Mouse (Mus musculus) frontal cortex, postnatal 25 days (tissue): ENCODE results near the gene Zfp61.

Experiments used
- DNase-seq, 2 experiments: peaks; one replicate each; pipeline ENCODE4 v3.0.0; 2022; ENCODE audit warnings: low spot score in 2 of 2

Gene Zfp61

DNA sequence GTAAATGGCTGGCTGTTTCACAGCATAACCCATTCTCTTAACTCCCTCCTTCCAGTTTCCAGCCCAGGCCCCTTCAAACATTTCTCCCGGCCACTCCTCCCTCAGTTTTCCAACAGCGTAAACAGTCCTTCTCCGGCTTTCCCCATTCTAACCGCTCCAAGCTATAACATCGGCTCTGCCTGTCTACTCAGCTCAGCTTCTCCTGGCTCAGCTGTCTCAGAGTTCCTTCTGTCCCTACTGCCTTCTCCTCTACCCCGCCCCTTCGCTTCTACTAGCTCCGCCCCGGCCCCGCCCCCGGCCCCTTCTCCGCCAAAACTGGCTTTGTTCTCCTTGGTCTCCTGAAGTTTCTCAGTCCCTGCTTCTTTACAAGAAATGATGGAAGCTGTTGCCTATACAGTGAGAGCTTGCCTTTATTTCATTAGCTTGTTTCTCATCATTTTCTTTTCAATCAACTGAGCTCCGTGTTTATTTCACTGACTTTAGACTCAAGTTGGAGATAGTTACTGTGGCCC is at the start of gene Zfp61:
Gene Zfp61, minus strand, starts transcription at position 462 of the 512 bp plus-strand sequence.
- DNase-seq, result no peak

DNA sequence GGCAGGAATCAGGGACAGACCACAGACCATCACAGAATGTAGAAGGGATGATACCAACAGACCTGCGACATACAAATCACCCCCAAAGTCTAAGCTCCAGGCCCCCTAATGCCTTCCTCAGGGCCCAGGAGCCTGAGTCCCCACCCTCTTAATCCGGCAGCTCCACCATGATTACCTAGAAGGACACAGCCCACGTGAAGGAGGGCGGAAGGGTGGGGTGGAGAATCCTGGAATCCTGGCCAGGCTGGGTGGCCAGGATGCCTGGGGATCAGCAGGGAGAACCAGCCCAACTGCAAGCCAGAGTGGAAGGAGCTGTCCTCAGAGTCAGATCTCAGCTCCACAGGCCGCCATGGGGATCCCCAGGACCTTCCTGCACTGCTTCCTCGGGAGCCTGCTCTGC is 47.9 kb upstream of the Zfp61 start, which contains the start of gene Lypd5:
Gene Lypd5, plus strand, starts transcription at position 301 of the 400 bp plus-strand sequence.
- no peak for DNase-seq

DNA sequence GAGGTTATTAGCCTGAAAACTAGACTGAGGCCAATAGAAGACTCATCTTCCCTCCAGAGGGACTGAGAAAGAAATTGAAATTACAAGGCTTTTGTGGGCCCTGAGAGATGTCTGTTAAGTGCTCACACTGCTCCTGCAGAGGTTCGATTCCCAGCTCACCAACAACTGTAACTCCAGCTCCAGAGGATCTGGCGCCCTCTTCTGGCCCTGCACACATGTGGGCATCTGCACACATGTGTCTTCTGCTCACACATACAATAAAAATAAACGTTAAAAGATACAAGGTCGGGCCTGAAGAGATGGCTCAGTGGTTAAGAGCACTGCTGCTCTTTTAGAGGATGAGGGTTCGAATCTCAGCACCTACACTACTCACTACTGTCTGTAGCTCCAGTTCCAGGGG is 45.4 kb upstream of the Zfp61 start:
- DNase-seq, result no peak

DNA sequence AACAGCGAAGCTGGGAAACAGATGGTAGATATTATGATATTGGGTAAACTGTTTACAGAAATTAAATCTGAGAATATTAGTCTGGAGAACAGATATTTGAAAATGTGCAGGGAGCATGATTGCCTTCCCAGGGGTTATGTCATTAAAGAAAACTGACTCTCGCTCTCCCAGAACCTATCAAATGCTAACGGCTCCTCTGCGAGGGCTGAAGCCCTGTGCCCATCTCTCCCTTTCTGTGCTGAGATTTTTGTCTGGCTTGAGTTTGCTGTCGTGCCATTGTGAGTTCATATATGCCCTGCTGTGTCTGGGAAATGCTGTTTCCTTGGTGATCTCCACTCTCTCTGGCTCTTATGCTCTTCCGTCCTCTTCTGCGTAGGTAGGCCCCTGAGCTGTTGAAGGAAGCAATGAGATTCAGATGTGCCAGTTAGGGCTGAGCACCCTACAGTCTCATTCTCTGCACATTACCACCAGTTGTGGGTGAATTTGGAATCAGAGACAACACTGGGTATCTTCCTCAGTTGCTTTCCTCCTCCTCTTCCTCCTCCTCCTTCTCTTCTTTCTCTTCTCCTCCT is 42.8 kb upstream of the Zfp61 start:
- DNase-seq, result no peak

DNA sequence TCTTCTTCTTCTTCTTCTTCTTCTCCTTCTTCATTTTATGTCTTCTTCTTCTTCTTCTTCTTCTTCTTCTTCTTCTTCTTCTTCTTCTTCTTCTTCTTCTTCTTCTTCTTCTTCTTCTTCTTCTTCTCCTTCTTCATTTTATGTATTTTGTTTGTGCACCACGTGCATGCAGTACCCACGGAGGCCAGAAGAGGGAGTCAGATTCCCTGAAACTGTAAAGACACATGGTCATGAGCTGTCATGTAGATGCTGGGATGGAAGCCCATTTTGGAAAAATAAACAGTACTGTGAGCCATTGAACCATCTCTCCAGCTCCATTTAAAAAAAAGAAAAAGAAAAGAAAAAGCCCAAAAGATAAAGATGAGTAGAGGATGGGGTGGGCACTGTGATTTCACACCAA is 37.2 kb upstream of the Zfp61 start:
- no peak for DNase-seq

DNA sequence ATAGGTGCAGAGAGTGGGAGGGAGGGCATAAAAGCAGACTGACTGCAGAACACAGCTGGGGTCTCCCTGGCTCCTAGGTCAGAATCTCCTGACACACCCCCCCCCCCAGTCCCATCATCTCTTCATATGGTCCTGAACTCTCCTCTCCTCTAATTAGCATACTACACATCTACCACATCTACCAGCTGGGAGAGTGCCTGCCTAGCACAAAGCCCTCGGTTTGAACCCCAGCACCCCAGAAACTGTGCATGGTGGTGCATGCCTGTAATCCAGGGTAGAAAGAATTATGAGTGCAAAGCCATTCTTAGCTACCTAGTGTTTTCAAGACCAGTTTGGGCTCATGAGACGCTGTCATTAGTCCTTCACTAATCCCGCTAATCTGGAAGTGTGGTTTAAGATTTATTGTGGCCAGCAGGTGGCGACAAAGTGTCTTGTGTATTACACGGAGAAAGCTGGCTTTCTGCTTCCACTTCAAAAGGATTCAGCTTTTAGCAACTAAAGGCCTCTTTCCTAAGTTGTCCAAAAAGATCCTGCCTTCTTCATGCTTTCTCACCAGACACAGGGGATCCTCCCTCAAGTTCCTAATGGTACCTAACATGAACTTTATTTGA is 34.8 kb upstream of the Zfp61 start:
- DNase-seq, result peak; percentile 65 to 76

DNA sequence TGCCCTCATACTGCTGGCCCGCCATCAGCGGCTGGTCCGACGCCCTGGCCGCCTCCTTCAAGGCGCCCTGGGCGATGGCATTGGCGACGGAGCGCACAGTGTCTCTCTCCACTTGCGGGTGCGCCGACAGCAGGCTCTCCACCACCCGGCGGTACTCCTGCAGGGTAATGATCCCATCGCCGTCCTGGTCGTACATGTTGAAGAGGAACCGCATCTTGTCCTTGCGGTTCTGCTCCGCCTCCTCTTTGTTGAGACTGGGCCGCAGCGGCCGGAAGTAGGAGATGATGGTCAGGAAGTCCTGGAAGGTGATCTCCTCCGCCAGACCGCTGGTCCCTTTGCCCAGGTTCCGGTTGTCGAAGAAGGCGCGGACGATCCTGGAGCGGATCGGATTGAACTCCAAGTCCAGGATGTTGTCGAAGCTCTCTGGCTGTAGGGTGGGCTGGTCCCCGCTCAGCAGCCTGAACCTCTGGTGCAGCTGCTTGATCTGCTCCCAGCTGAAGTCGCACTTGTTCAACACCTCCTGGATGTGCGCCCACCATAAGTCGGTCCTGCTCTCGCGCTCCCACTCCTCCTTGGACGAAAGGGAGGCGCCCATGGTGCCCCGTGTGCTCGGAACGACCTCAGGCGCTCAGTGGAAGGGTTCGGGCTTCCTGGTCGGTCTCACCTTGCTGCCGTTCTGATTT is 32.4 kb upstream of the Zfp61 start, which contains the start of gene Tescl:
Gene Tescl, minus strand, starts transcription at position 633 of the 683 bp plus-strand sequence.
- no peak for DNase-seq

DNA sequence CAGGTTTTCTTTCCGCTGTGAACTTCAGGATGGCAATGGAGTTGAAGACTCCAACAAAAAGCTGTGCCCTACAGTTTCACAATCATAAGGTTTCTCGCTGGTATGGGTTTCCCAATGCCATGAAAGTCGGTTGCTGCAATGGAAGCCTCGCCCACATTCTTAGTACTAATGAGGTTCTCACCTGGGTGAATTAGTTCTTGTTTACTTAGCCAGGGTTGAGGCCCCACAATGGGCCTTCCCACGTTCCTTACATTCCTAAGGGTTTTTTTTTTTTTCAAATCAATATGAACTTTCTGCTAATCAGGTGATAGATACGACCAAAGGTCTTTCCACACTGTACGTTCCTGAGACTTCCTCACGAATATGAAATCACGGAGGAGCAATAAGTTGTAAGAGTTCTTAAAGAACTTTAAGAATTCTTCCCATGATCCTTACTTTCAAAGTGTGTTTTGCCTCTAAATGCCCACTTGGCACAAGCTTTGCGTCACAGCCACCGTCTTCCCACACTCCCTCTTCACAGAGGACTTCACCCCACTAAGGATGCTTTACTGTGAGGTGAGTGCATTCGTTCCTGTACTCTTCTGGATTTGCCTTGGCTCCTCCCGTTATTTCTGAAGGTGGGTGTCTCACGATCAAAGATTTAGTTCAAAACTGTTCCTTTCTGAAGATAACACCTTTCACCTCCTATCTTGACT is 26.4 kb upstream of the Zfp61 start:
- no peak for DNase-seq

DNA sequence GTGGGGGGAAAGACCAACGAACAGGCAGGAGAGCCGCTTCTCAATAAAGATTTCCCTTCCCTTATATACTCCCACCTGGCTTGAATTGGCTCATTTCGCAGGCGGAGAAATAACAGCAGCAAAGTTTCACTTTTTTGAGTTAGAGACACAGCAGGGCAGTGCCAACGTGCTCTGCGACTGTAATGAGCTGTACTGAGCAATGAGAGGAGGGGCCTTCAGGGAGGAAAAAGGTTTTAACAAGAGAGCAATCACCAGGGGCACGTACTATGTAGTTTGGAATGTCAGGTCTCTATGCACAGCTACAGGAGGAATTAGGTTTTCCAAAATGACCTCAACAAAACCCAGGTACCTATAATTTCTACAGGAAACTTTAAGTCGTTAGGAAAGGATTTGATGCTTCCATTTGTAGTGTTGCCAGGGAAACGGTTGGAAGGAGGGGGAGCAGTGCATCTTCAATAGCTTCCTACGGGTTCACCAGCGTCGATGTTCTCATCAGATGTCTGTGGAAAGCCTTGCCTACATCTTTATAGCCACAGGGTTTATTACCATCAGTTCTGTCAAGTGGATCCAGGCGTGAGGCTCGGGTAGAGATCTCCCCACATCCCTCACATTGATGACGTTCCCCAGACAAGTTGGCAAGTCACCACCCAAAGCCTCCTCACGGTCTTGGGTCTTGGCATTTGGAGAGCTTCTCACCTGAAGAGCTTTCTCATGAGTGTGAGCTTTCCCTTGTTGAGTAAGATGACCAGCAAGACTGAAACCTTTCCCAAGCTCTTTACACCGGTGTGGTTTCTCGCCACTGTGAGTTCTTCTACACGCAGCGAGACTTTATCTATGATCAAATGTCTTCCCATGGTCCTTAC is 25.5 kb upstream of the Zfp61 start:
- DNase-seq, result no peak

DNA sequence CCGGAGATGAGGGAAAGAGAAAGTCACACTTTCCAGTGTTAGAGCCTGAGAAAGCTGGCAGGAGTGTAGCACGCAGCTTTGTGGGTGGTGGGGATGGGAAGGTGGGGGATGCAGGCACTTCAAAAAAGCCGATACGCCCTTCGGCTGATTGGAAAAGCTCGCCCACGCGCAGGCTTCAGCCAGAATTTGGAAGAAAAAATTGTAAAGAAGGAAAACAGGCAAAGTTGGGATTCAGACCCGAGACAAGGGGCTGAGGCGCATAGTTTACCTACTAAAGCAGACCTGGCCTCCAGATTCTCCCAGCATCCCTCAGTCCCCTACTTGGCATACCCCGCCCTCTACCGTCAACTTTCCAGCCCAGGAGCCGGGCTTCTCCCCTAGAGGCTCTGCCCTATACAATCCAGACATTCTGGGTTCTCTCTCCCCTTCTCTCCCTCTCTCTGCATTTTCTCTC is 24.7 kb upstream of the Zfp61 start:
- DNase-seq, result peak; percentile 45 to 54

DNA sequence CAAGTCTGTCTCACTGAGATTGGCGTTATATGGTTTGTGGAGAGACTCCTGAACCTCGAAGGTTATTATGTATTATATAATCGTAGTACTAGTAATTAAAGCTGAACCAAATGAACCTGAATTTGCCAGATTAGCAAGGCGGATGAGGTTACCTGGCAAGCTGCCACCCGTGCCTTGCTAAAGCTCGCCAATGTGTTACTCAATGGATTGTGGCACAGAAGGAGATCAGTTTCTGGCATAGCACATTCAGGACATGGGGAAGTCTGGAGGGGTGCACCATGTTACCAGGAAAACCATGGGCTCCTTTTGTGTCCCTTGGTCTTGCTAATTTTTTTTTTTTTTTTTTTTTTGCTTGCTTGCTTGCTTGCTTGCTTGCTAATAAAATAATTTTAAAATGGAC is 24.2 kb upstream of the Zfp61 start:
- no peak for DNase-seq

DNA sequence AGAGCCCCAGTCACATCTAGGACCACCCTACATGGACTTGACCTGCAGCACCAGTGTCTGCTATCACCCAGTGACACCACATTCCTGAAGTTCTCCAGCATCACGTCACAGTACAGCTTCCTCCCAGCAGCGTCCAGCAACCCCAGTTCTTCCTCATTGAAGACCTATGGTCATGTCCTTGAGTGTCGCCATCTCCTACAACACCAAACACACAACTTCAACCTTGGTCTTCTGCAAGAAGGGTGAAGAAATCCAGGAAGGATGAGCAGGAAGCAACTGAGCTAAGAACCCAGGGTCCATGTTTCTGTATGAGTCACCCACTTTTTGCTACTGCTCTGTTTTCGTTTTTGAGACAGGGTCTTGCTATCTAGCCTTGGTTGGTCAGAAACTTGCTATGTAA is 21.6 kb upstream of the Zfp61 start:
- no peak for DNase-seq

DNA sequence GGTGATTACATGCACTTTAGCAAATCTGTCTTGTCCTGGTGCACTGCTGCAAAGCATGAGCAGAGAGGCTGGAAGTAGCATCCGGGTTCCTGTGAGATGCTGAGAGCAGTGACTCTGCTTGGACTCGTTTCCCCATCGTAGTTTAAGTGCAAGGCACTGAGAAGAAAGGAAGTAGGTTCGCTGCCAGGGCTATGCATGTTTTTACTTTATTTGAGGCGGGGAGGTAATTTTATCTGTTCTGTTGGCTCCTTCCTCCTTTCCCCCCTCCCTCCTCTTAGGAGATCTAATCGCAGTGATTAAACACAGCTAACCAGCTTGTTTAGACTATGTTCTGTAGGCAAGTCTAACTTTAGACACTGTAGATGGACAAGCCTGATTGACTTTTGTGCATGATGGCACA is 17.9 kb upstream of the Zfp61 start:
- DNase-seq, result no peak

DNA sequence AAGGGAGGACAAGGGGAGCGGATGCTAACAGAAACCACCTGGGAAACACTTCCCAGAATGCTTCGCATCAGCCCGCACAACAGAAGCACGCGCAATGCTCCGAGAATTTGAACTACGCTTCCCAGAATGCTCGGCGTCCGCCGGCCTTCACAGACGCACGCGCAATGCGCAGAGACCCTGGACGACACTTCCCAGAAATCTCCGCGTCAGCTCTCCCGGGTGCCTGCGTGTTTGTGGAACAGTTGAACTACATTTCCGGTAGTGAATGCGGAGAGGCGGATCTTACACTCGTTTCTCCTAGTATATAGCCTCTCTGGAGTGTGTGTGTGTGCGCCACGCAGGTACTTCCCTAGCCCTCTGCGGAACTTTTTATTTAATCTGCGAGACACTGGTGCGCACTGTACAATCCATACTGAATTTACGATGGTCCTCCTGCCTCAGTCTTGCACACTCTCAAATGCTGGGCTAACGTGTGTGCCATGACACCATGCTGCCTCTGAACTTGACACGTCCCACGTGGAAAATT is 15.6 kb upstream of the Zfp61 start, which contains the start of gene Zfp94:
Gene Zfp94, minus strand, starts transcription at position 100 of the 526 bp plus-strand sequence.
- peak; percentile 94 to 98 for DNase-seq

DNA sequence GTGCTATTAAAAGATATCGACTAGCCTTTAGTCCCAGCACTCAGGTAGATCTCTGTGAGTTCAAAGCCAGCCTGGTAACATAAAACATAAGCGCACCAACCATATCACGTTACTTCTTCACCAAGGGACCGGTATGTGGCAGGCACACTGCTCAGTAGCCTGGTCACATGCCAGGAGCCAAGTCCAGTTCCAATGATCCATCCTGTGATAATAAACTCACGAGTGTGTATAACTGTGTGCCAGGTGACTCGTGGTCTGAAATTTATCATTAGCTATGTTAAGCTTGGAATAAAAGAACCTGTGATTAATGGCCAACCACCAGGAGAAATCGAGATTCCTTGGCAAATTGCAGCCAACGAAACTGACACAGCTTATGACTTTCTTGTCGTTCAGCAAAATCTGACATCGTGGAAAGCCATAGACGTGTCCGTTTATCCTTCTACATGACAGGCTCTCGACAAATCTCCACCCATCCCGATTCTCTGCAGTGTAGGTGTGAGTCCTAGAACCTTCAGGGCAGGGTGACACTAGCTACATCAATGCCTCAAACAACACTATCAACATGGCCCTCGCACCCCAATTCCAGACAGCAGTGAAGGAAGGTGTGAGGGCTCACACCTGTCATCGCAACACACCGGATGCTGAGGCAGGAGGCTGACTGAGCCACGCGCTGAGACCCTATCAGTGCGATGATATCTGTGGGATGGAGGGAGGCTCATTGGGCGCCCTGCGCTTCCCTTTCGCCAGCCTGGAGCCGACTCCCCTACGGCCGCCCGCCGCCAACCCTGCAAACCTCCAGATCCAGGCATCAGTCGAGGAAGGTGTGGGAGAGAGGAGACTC is 14.9 kb upstream of the Zfp61 start:
- no peak for DNase-seq

DNA sequence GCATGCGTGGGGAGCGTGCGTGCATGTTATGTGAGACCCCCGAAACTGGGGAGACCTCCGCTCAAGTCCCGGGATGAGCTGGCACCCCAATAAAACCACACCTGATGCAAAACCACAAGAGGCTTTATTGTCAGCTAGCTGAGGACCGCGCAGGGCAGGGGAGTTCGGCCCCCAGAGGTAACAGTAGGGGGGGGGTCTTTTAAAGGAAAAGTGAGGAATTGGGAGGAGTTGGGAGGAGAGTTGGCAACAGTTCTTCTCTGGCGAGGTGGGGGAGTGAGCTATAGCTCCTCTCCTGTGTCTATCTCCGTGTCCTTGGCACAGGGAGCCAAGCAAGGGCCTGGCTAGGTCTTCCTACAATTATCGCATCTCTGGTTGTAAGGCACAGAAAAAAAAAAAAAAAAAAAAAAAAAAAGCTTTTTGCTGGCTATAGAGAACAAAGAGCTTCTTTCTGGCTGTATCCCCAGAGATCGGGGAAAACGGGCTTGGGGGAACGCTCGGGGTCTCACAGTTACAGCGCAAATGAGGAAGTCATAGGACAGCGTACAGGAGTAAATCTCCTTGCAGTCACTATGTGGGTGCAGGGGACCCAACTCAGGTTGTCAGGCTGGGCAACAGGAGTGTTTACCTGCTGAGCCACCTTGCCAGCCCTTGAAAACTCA is 1.1 kb downstream of the Zfp61 start:
- no peak for DNase-seq

DNA sequence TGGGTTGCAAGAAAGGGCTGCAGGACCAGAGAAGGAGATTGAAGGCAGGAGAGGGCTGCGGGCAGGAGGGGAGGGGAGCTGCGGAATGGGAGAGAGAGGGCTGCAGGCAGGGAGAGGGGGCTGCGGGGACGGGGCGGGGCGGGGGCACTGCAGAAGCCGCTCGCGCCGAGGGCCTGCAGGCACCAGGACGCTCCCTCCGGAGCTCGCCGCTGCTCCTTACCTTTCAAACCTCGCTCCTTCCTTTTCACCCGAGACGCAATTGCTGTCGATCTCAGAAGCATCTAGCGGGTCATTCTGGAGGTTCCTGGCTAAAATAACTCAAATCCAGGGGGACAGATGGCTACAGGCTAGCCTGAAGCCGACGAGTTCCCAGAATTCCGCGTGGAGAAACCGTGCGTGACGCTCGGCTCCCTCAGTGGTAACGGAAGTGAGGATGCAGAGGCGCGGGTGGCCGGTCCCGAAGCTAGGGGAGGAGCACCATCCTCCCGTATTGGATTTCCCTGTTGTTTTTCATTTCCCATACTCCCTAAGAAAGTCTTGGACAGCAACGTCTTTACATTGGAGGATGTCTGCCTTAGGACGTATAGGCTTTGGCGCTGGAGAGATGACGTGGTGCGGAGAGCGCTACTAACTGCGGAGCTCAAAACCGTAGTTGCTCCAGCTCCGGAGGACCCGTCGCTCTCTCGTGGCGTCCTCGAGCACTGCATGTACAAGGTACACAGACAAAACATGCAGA is 1.9 kb downstream of the Zfp61 start:
- DNase-seq, result peak; percentile 68 to 78

DNA sequence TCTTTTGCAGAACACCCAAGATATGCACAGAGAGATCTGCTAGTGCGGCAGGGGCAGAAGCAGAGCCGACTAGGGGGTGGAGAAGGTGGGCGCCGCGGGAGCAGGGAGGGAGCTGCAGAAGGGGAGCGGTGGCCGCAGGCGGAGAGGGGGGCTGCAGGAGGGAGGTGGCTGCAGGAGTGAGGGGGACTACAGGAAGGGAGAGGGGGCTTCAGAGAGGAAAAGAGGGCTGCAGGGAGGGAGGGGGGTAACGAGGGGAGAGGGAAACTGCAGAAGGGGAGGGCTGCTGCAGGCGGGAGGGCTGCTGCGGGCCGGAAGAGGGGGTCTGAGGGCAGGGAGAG is 2.4 kb downstream of the Zfp61 start:
- no peak for DNase-seq
